Mouse (Mus musculus) heart, adult 2 months (tissue): Measurements from ENCODE around the gene Smbd1.

Source experiments
- CTCF ChIP-seq: fragments of 200-600 bp; IDR thresholded peaks from 2 replicates; pipeline ENCODE4 v1.8.1; 2022; ENCODE audit warnings: antibody characterized with exemption, mild to moderate bottlenecking, moderate library complexity
- EP300 ChIP-seq: fragments of 200-500 bp; IDR thresholded peaks from 2 replicates; pipeline ENCODE4 v1.6.1; 2011; ENCODE audit warnings: low read depth, low read length, control low read depth; ENCODE audit not compliant: insufficient read depth
- POLR2A ChIP-seq: fragments of 200-500 bp; IDR thresholded peaks from 2 replicates; pipeline ENCODE4 v1.6.1; 2011; ENCODE audit warnings: mild to moderate bottlenecking, low read depth, low read length, control low read depth; ENCODE audit not compliant: insufficient read depth

- TF ChIP-seq POLR2A (0 out of 2 replicates have a peak, but pooled peaks have one; percentile 9), CTCF (no peak), EP300 (no peak)
These were observed 43.8 kb upstream of the Smbd1 start for GRCm38 (mm10) chr16:32854050-32854571.
